Mouse (Mus musculus) ES-Bruce4 (cell line): ENCODE measurements around the gene Chid1.

Source experiments
- CTCF ChIP-seq: IDR thresholded peaks from one replicate; pipeline ENCODE4 v1.8.1; 2011; ENCODE audit warnings: low read depth, low read length
- POLR2A ChIP-seq: IDR thresholded peaks from one replicate; pipeline ENCODE4 v1.8.1; 2011; ENCODE audit warnings: low read length; ENCODE audit not compliant: insufficient read depth

DNA sequence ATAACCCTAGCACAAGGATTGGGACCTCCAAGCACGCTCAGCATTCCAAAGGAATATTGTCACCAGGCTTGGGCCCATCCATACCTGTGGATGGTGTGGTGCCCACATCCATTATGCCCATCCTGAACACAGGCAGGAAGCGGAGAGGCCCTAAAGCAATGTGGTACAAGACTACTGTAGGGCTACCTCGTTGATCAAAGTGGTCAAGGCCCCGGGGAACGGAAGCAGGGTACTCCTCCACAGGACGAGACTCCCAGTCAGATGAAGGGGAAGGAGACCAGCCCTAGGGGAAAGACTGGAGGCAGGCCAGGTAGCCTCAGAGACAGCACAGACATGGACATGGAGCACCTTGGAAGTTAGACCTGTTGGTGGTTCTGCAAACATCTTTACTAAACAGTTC, 66.9 kb downstream of the Chid1 start:
- TF ChIP-seq CTCF = no peak
- no peak for TF ChIP-seq POLR2A
